Mouse (Mus musculus): ENCODE data around the gene Cfap100. TPM values are rescaled to one million over a fixed set of nuclear protein-coding genes. Genes with fewer than 3 reads are reported as not detected.

The Cfap100 gene
- total and polyA plus RNA-seq, 2 experiments from 2014 or later = 0.04 TPM; not detected in 1

GRCm38 (mm10) chr6:90463890-90464421 lies 35.4 kb upstream of the Cfap100 start:
- ATAC-seq (ENCODE audit: insufficient read depth, low read depth) (peak; percentile 0; the same call in 1 of the 2 replicates), DNase-seq (ENCODE audit: low spot score) (peak; percentile 8)
- peaks cover 18% of the 10 kb centered on the region for H3K36me3 ChIP-seq (replicated peaks; ENCODE audit: control insufficient read depth, insufficient read depth, low read length)
- peak overlapping the region; percentile 96 for H3K4me2 ChIP-seq (ENCODE audit: low read depth, low read length)
- H3K27me3 ChIP-seq (ENCODE audit: control insufficient read depth, insufficient read depth, low read length) = peaks cover 14% of the 10 kb centered on the region
- TF ChIP-seq CTCF (IDR thresholded peaks at IDR 0.05; ENCODE audit: low read depth) = no peak
- no peak for TF ChIP-seq EP300 (IDR thresholded peaks at IDR 0.05; ENCODE audit: low read depth)
- no peaks in the 10 kb centered on the region for H3K9me3 ChIP-seq (replicated peaks; ENCODE audit: control insufficient read depth, low read length)
- peak overlapping the region; percentile 97 for H3K27ac ChIP-seq (ENCODE audit: low read depth)
- H3K4me1 ChIP-seq (ENCODE audit: control insufficient read depth, insufficient read depth) = peaks cover 49% of the 10 kb centered on the region
- 23% methylated on average over 7 of the region's 7 CpGs for WGBS
- H3K9ac ChIP-seq (replicated peaks; ENCODE audit: low read depth, low read length) = peak overlapping the region; percentile 55
- H3K4me3 ChIP-seq (ENCODE audit: low read depth, low read length) = peak overlapping the region; percentile 28

- 1% methylated on average over 31 of the region's 31 CpGs for WGBS
- H3K4me2 ChIP-seq (ENCODE audit: low read depth, low read length) = peak overlapping the region; percentile 96
- H3K27ac ChIP-seq (ENCODE audit: low read depth) = peak overlapping the region; percentile 97
- peaks cover 46% of the 10 kb centered on the region for H3K4me1 ChIP-seq (ENCODE audit: control insufficient read depth, insufficient read depth)
- peak overlapping the region; percentile 96 for H3K9ac ChIP-seq (replicated peaks; ENCODE audit: low read depth, low read length)
- H3K36me3 ChIP-seq (replicated peaks; ENCODE audit: control insufficient read depth, insufficient read depth, low read length) = peaks cover 13% of the 10 kb centered on the region
- peaks cover 14% of the 10 kb centered on the region for H3K27me3 ChIP-seq (ENCODE audit: control insufficient read depth, insufficient read depth, low read length)
- H3K9me3 ChIP-seq (replicated peaks; ENCODE audit: control insufficient read depth, low read length) = no peaks in the 10 kb centered on the region
- ATAC-seq (ENCODE audit: insufficient read depth, low read depth) (peak; percentile 92), DNase-seq (ENCODE audit: low spot score) (peak; percentile 98)
- TF ChIP-seq CTCF (IDR thresholded peaks at IDR 0.05; ENCODE audit: low read depth) (peak; percentile 1; the same call in 1 of the 2 replicates), EP300 (IDR thresholded peaks at IDR 0.05; ENCODE audit: low read depth) (peak; percentile 98)
- peak overlapping the region; percentile 83 for H3K4me3 ChIP-seq (ENCODE audit: low read depth, low read length)
Observed at GRCm38 (mm10) chr6:90463228-90463862, 34.7 kb upstream of the Cfap100 start.

GRCm38 (mm10) chr6:90462841-90463227 lies 34.2 kb upstream of the Cfap100 start:
- TF ChIP-seq CTCF (IDR thresholded peaks at IDR 0.05; ENCODE audit: low read depth) (no peak), EP300 (IDR thresholded peaks at IDR 0.05; ENCODE audit: low read depth) (no peak)
- peaks cover 41% of the 10 kb centered on the region for H3K4me1 ChIP-seq (ENCODE audit: control insufficient read depth, insufficient read depth)
- H3K9ac ChIP-seq (replicated peaks; ENCODE audit: low read depth, low read length) = peak overlapping the region; percentile 96
- WGBS = under 1% methylated on average over 38 of the region's 38 CpGs
- H3K9me3 ChIP-seq (replicated peaks; ENCODE audit: control insufficient read depth, low read length) = no peaks in the 10 kb centered on the region
- peaks cover 13% of the 10 kb centered on the region for H3K36me3 ChIP-seq (replicated peaks; ENCODE audit: control insufficient read depth, insufficient read depth, low read length)
- H3K4me3 ChIP-seq (ENCODE audit: low read depth, low read length) = peak overlapping the region; percentile 83
- ATAC-seq (ENCODE audit: insufficient read depth, low read depth) (peak; percentile 27), DNase-seq (ENCODE audit: low spot score) (no peak)
- peak overlapping the region; percentile 96 for H3K4me2 ChIP-seq (ENCODE audit: low read depth, low read length)
- H3K27ac ChIP-seq (ENCODE audit: low read depth) = peak overlapping the region; percentile 97
- peaks cover 14% of the 10 kb centered on the region for H3K27me3 ChIP-seq (ENCODE audit: control insufficient read depth, insufficient read depth, low read length)

- WGBS = under 1% methylated on average over 62 of the region's 70 CpGs
- H3K27me3 ChIP-seq (ENCODE audit: control insufficient read depth, insufficient read depth, low read length) = peaks cover 14% of the 10 kb centered on the region
- peak within 1 kb of the TSS; percentile 83 for H3K4me3 ChIP-seq (ENCODE audit: low read depth, low read length)
- TF ChIP-seq CTCF (IDR thresholded peaks at IDR 0.05; ENCODE audit: low read depth) (no peak), EP300 (IDR thresholded peaks at IDR 0.05; ENCODE audit: low read depth) (no peak; the same call in 1 of the 2 replicates)
- H3K4me2 ChIP-seq (ENCODE audit: low read depth, low read length) = peak within 1 kb of the TSS; percentile 96
- H3K9ac ChIP-seq (replicated peaks; ENCODE audit: low read depth, low read length) = peak within 1 kb of the TSS; percentile 96
- H3K36me3 ChIP-seq (replicated peaks; ENCODE audit: control insufficient read depth, insufficient read depth, low read length) = peaks cover 11% of the 10 kb centered on the region
- H3K4me1 ChIP-seq (ENCODE audit: control insufficient read depth, insufficient read depth) = peaks cover 37% of the 10 kb centered on the region
- peak within 1 kb of the TSS; percentile 97 for H3K27ac ChIP-seq (ENCODE audit: low read depth)
- no peaks in the 10 kb centered on the region for H3K9me3 ChIP-seq (replicated peaks; ENCODE audit: control insufficient read depth, low read length)
- DNase-seq (ENCODE audit: low spot score) (peak; percentile 74), ATAC-seq (ENCODE audit: insufficient read depth, low read depth) (peak; percentile 60)
Observed at GRCm38 (mm10) chr6:90462181-90462706, 33.6 kb upstream of the Cfap100 start, which contains the start of gene Klf15. Klf15 (plus strand) TSS chr6:90462576.

GRCm38 (mm10) chr6:90461771-90462170 lies 33.2 kb upstream of the Cfap100 start:
- no peak for DNase-seq (ENCODE audit: low spot score)
- peaks cover 6% of the 10 kb centered on the region; the same call in 1 of the 2 replicates for H3K36me3 ChIP-seq (replicated peaks; ENCODE audit: control insufficient read depth, insufficient read depth, low read length)
- H3K9ac ChIP-seq (replicated peaks; ENCODE audit: low read depth, low read length) = peak overlapping the region; percentile 96; the same call in 1 of the 2 replicates
- peak overlapping the region; percentile 96 for H3K4me2 ChIP-seq (ENCODE audit: low read depth, low read length)
- peaks cover 32% of the 10 kb centered on the region for H3K4me1 ChIP-seq (ENCODE audit: control insufficient read depth, insufficient read depth)
- no peaks in the 10 kb centered on the region for H3K9me3 ChIP-seq (replicated peaks; ENCODE audit: control insufficient read depth, low read length)
- no peak for ATAC-seq (ENCODE audit: insufficient read depth, low read depth)
- WGBS = 36% methylated on average over 12 of the region's 12 CpGs
- TF ChIP-seq EP300 (IDR thresholded peaks at IDR 0.05; ENCODE audit: low read depth) (no peak), CTCF (IDR thresholded peaks at IDR 0.05; ENCODE audit: low read depth) (no peak)
- H3K4me3 ChIP-seq (ENCODE audit: low read depth, low read length) = peak overlapping the region; percentile 83
- H3K27me3 ChIP-seq (ENCODE audit: control insufficient read depth, insufficient read depth, low read length) = peaks cover 14% of the 10 kb centered on the region
- H3K27ac ChIP-seq (ENCODE audit: low read depth) = peak overlapping the region; percentile 97
